Mouse (Mus musculus): ENCODE data around the gene Mipep. TPM values are rescaled to one million over a fixed set of nuclear protein-coding genes. Genes with fewer than 3 reads are reported as not detected.

Mipep gene
- 1 to 10 TPM; 8.0 to 8.6 TPM for polyA plus RNA-seq (2017; shearing (Covaris generic))

GRCm38 (mm10) chr14:60784427-60785315 lies at the start of gene Mipep:
Gene Mipep (plus strand): TSS chr14:60784573.

GRCm38 (mm10) chr14:60767884-60768283 lies 16.5 kb upstream of the Mipep start, which contains the start of gene C1qtnf9:
Gene C1qtnf9 (plus strand): TSS chr14:60768134.

Other genes starting within 250 kb of the Mipep start
- 100 to 1,000 TPM in 1 of 2 experiments, 10 to 100 TPM in 1; 60.2 to 136 TPM for gene Spata13, start 150.6 kb upstream of the Mipep start, polyA plus RNA-seq (2017; shearing (Covaris generic))
- under 1 TPM; 0.08 to 0.29 TPM for gene C1qtnf9, start 16.4 kb upstream of the Mipep start, polyA plus RNA-seq (2017; shearing (Covaris generic))